Mouse (Mus musculus) cerebellum, adult 2 months (tissue): ENCODE measurements at regions not wholly inside any gene's neighbourhood (a gene's known extent, or its start where the extent isn't known, plus 50 kb on each side); places are given as distances from the start of the nearest gene placed in this dataset.

Experiments used
- CTCF ChIP-seq: fragments of 200-500 bp; IDR thresholded peaks from 2 replicates; pipeline ENCODE4 v1.5.1; 2011; ENCODE audit warnings: low read depth, mild to moderate bottlenecking, control low read depth, low read length, moderate library complexity, borderline replicate concordance; ENCODE audit not compliant: insufficient read depth
- POLR2A ChIP-seq: fragments of 200-500 bp; IDR thresholded peaks from 2 replicates; pipeline ENCODE4 v1.6.1; 2011; ENCODE audit warnings: low read length, control low read depth, borderline replicate concordance; ENCODE audit not compliant: insufficient read depth

DNA sequence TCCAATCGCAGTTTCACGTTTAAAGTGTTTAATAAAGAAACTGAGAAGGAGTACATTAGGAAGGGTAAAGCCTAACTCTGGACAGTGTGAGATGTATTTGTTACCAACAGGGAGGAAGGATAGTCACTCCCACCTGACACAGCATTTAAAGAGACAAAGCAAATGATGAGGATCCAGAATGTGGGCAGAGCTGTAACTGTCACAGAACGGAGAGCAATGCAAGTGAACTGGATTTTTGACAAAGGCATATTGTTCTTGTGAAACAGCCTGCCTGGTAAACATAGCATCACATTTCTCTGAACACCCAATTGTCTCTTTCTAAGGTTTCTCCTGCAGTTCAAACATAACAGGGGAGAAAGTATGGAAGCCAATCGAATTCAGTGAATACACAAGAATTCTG, 341.1 kb upstream of the Mef2c start:
- TF ChIP-seq CTCF, result no peak
- no peak for TF ChIP-seq POLR2A
